Mouse (Mus musculus): ENCODE measurements around the gene Usp27x. TPM values are rescaled to one million over a fixed set of nuclear protein-coding genes. Genes with fewer than 3 reads are reported as not detected.

Gene Usp27x
- polyA plus RNA-seq, 1 experiment from 2014 or later, result 0.98 TPM

Other genes starting within 250 kb of the Usp27x start
- 19.9 and 28.7 TPM in 2 replicates for gene Clcn5, start 56.5 kb downstream of the Usp27x start, polyA plus RNA-seq (2016; fragmentation: Nextera tagmentation; extraction: Ambion mirVana)
- gene Foxp3, start 197.8 kb upstream of the Usp27x start, polyA plus RNA-seq (2016; fragmentation: Nextera tagmentation; extraction: Ambion mirVana), result 0.10 TPM in 1 of 2 replicates, not detected in the other
- 2.1 and 2.5 TPM in 2 replicates for gene Ppp1r3f, start 198.5 kb upstream of the Usp27x start, polyA plus RNA-seq (2016; fragmentation: Nextera tagmentation; extraction: Ambion mirVana)
- 27.1 and 27.6 TPM in 2 replicates for gene Ccdc22, start 229.7 kb upstream of the Usp27x start, polyA plus RNA-seq (2016; fragmentation: Nextera tagmentation; extraction: Ambion mirVana)
- 0.03 TPM in 1 of 2 replicates, not detected in the other for gene Cacna1f, start 231.3 kb upstream of the Usp27x start, polyA plus RNA-seq (2016; fragmentation: Nextera tagmentation; extraction: Ambion mirVana)

All from heart, embryonic 10.5 days (tissue).